9 mouse cellular contexts compared by ENCODE assay signal in the genomic region with DNA sequence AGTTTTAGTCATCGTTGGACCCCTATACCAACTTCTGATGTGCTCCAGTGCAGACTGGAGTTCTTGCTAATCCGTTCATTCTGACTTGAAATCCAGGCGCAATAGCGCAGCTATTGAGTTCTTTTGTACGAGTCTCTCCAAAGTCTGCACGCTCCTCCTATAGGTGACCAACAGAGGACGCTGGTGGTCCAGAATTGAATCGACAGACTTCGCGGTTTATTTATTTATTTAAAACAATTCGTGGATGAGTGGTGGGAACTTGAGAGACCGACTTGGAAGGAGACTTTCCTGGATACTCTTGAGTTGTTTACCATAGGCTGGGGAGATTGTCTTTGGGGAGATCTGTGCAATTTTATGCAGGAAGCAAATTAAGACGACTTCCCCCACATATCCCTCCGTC. TPM values are rescaled to one million over a fixed set of nuclear protein-coding genes. Genes with fewer than 3 reads are reported as not detected.
DNase-seq lines count a peak whose midpoint lies in the region; ATAC-seq lines count a peak whose summit lies in the region.
"Had no signal": no experiment of that assay in that cellular context is flagged by ENCODE, and none has a peak within 500 bp of the region (broad histone marks: within the 10 kb centered on the region; RNA-seq: fewer than 3 reads in every experiment).

No protein-coding gene starts in this region.

- no peaks in the 10 kb centered on the region for H3K27me3 ChIP-seq in embryonic facial prominence, embryonic 15.5 days
- peaks cover 41% of the 10 kb centered on the region for H3K27me3 ChIP-seq in heart, embryonic 14.5 days (ENCODE audit: control insufficient read depth, insufficient read depth, low read length)
- peaks cover 38% of the 10 kb centered on the region for H3K27me3 ChIP-seq in lung, embryonic 15.5 days
- H3K27me3 ChIP-seq: CH12.LX had no signal

- peaks cover 52% of the 10 kb centered on the region for H3K4me1 ChIP-seq in embryonic facial prominence, embryonic 15.5 days
- H3K4me1 ChIP-seq in heart, embryonic 14.5 days (ENCODE audit: control insufficient read depth in 2 of 2, insufficient read depth in 2 of 2, low read length in 2 of 2), result peaks cover 5 to 23% of the 10 kb centered on the region in 2 experiments; a peak in 3 of 4 replicates
- peaks cover 30% of the 10 kb centered on the region for H3K4me1 ChIP-seq in lung, embryonic 15.5 days

- no peak overlapping the region for H3K9ac ChIP-seq in embryonic facial prominence, embryonic 15.5 days
- no peak overlapping the region for H3K9ac ChIP-seq in heart, embryonic 14.5 days (ENCODE audit: low read length)
- no peak overlapping the region for H3K9ac ChIP-seq in lung, embryonic 15.5 days

- H3K9me3 ChIP-seq in embryonic facial prominence, embryonic 15.5 days (replicated peaks), result no peaks in the 10 kb centered on the region
- no peaks in the 10 kb centered on the region for H3K9me3 ChIP-seq in heart, embryonic 14.5 days (ENCODE audit: control insufficient read depth, low read length)
- H3K9me3 ChIP-seq in lung, embryonic 15.5 days, result no peaks in the 10 kb centered on the region

- WGBS in embryonic facial prominence, embryonic 15.5 days, result 6% methylated on average over 14 of the region's 14 CpGs
- 6% methylated on average over 14 of the region's 14 CpGs for WGBS in heart, embryonic 14.5 days
- WGBS in lung, embryonic 15.5 days, result 3% methylated on average over 14 of the region's 14 CpGs

- peak overlapping the region; percentile 73 for H3K4me3 ChIP-seq in embryonic facial prominence, embryonic 15.5 days (replicated peaks)
- H3K4me3 ChIP-seq in heart, embryonic 14.5 days (ENCODE audit: control insufficient read depth in 1 of 2, insufficient read depth in 1 of 2, low read depth in 1 of 2, low read length in 2 of 2), result peak overlapping the region in 1 of 2 experiments; percentile 68; a peak in 2 of 4 replicates
- H3K4me3 ChIP-seq in lung, embryonic 15.5 days, result no peak overlapping the region

- H3K36me3 ChIP-seq in embryonic facial prominence, embryonic 15.5 days, result peaks cover 2% of the 10 kb centered on the region; the same call in 1 of the 2 replicates
- no peaks in the 10 kb centered on the region for H3K36me3 ChIP-seq in heart, embryonic 14.5 days (ENCODE audit: control insufficient read depth, insufficient read depth, low read length)
- H3K36me3 ChIP-seq in lung, embryonic 15.5 days, result no peaks in the 10 kb centered on the region

- ATAC-seq in embryonic facial prominence, embryonic 15.5 days (ENCODE audit: insufficient number of reproducible peaks, low FRiP score, low TSS enrichment, low read depth), result no peak
- ATAC-seq in heart, embryonic 14.5 days (ENCODE audit: insufficient number of reproducible peaks, insufficient read depth, low FRiP score, low read depth), result no peak
- ATAC-seq in lung, embryonic 15.5 days (ENCODE audit: borderline replicate concordance, extremely low read depth, low FRiP score, low TSS enrichment), result no peak

- peak; percentile 46 to 77 for DNase-seq in cerebellum, postnatal 4 days (ENCODE audit: low spot score in 2 of 2)
- no peak for DNase-seq in cerebellum, adult 9-10 months
- DNase-seq in kidney, postnatal 14 days, result peak; percentile 79
- DNase-seq in right cerebral cortex, postnatal 10 days (ENCODE audit: low spot score in 2 of 2), result peak; percentile 83 to 86
- DNase-seq in yolk sac, embryonic 10.5 days (ENCODE audit: low spot score), result no peak

- H3K27ac ChIP-seq in embryonic facial prominence, embryonic 15.5 days (replicated peaks), result no peak overlapping the region
- H3K27ac ChIP-seq in heart, embryonic 14.5 days (replicated peaks in 1 of 2; ENCODE audit: control insufficient read depth in 1 of 2, insufficient read depth in 1 of 2, low read depth in 2 of 2, low read length in 2 of 2), result no peak overlapping the region
- H3K27ac ChIP-seq in lung, embryonic 15.5 days, result no peak overlapping the region

- peak overlapping the region; percentile 82 for H3K4me2 ChIP-seq in embryonic facial prominence, embryonic 15.5 days (replicated peaks)
- peak overlapping the region; percentile 97 for H3K4me2 ChIP-seq in heart, embryonic 14.5 days (ENCODE audit: low read length)
- peak overlapping the region; percentile 97 for H3K4me2 ChIP-seq in lung, embryonic 15.5 days

RNA-seq across cellular contexts. Expression of gene Igfbp3, which starts 1.0 kb away (rescaled TPM):
- polyA plus RNA-seq in embryonic facial prominence, embryonic 15.5 days (2015; fragmentation: Nextera tagmentation; extraction: Ambion mirVana), result 194 and 212 TPM in 2 replicates
- polyA plus RNA-seq in heart, embryonic 14.5 days (2014; fragmentation: Nextera tagmentation; extraction: Ambion mirVana), result 42.1 and 54.0 TPM in 2 replicates
- polyA plus RNA-seq in lung, embryonic 15.5 days (2015; fragmentation: Nextera tagmentation; extraction: Ambion mirVana), result 12.9 and 15.9 TPM in 2 replicates

RNA-seq across cellular contexts. Expression of gene Igfbp1, which starts 17.2 kb away (rescaled TPM):
- polyA plus RNA-seq in embryonic facial prominence, embryonic 15.5 days (2015; fragmentation: Nextera tagmentation; extraction: Ambion mirVana), result 0.39 and 0.50 TPM in 2 replicates
- polyA plus RNA-seq in heart, embryonic 14.5 days (2014; fragmentation: Nextera tagmentation; extraction: Ambion mirVana), result not detected in 2 replicates
- polyA plus RNA-seq in lung, embryonic 15.5 days (2015; fragmentation: Nextera tagmentation; extraction: Ambion mirVana), result 0.54 and 0.60 TPM in 2 replicates

RNA-seq across cellular contexts. Expression of gene Gm11985, which starts 26.4 kb away (rescaled TPM):
- not detected in 2 replicates for polyA plus RNA-seq in embryonic facial prominence, embryonic 15.5 days (2015; fragmentation: Nextera tagmentation; extraction: Ambion mirVana)
- not detected in 2 replicates for polyA plus RNA-seq in heart, embryonic 14.5 days (2014; fragmentation: Nextera tagmentation; extraction: Ambion mirVana)
- not detected in 2 replicates for polyA plus RNA-seq in lung, embryonic 15.5 days (2015; fragmentation: Nextera tagmentation; extraction: Ambion mirVana)

Comparison
In these comparisons a context has a peak if more than half of its experiments do, and no peak if none do; other contexts are left out.
1. DNase-seq: peak in cerebellum, postnatal 4 days (2 of 2), kidney, postnatal 14 days (single experiment) and right cerebral cortex, postnatal 10 days (2 of 2); none in cerebellum, adult 9-10 months (single experiment) and yolk sac, embryonic 10.5 days (single experiment).
2. Peak in every context shown above with its lines, with median percentiles within 50 percentile points of each other: H3K4me2 ChIP-seq.